Mouse (Mus musculus): ENCODE measurements around the gene Ifrd1.
"Not testable (repeated sequence)": the region's sequence is repeated elsewhere in the genome, so short reads cannot be mapped to it uniquely, and the experiment has no call there.

Gene Ifrd1

DNA sequence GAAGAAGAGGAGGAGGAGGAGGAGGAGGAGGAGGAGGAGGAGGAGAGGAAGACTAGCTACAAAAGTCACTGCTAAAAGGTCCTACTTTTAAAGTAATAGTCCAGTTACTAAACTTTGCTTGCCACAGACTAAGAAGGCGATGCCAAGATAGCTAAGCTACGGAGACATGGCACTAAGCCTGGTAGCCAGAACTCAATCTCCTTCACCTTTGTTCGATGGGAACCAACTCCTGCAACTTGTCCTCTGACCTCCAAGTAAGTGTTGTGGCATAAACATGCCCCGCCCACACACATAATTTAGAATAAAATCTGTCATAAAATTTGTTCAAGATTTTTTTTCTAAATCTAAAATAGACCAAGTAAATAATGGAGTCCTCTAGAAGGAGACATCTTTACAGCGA is 50.3 kb downstream of the Ifrd1 start:
- DNase-seq, result no peak

DNA sequence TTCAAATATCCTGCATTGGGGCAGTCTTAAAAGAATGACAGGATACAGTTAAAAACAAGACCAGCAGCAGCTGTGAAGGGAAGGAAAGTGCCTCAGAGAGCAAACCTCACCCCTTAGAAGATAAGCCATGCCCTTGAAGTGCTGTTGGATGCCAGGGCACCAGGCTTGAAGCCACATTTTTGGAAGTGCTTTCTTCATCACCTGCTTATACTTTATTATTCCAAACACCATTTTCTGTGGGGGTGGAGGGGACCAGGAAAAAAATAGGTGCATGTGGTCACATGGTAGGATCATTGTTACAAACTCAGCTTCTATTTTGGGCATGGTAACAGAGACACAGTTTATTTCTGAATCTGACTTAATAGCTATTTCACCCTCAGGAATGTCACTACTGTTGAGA is 50.8 kb downstream of the Ifrd1 start:
- no peak for DNase-seq

DNA sequence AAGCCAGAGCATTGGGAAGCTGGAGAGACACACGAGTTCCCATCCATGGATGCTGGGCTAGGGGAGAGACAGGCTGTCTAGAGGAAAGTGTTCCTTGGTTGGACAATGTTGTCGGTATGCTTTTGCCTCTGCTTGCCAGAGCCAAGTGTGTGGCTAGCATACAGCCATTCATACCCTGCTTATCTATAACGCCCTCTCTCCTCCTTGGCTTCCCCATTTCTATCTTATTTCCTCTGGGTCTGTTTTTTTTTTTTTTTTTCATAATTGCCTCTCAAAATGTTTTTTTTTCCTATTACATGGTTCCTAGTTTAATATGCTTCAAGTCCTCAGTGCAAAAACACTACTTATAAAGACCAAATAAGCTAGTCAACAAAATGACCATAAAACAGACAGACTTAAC is 62.8 kb downstream of the Ifrd1 start:
- DNase-seq, result no peak

DNA sequence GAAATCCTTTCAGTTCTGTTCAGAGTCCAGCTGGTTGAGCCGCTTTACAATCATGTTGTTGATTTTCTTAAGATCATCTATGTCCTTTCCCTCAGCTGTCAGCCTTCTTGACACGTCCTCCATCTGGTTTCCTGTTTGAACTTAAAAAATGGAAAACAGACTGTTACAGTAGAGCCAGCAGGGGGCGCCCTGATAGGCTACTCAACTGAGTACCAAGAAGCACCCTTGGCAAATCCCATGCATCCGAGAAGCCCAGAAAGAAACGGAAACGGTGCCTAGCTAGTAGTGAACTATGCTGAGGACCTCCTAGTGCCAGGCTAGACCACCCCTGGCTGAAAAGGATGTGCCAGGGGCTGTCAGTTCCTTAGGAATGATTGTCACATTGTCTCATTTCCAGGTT is 71.2 kb downstream of the Ifrd1 start:
- DNase-seq, result peak; percentile 33

DNA sequence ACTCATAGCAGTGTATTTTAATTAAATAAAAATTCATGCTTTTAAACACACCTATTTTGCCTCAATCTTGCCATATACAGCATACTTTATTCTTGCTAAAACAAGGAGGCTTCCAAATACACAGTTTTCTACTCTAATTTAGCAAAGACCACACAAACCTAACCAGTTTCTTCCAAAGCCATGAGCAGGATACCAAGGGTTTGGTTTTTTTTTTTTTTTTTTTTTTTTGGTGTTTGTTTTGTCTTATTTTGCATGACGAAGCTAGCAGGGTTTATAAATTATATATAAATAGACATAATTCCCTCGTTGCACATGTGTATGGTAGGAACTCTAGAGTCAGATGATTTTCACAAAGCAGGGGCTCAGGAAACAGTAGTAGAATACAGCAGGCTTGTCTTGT is 72.1 kb downstream of the Ifrd1 start:
- DNase-seq, result no peak

DNA sequence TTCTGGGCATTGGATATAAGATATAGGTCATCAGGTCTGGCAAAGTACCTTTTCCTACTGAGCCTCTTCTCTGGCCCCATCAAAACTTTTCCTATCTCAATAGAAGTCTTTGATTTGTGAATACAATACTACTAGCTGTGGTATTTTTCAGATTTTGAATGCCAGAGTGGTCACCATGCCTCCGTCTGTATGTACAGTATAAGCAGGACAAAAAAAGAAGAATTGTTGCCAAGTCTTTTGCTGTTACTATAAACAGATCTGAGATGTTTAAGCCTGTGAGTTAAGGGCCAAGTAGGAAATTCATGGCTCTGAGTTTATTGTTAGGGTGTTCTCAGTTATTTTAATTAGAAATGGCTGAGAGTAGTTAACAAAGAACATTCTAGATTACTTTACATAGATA is 73.1 kb downstream of the Ifrd1 start:
- DNase-seq, result not testable (repeated sequence)

DNA sequence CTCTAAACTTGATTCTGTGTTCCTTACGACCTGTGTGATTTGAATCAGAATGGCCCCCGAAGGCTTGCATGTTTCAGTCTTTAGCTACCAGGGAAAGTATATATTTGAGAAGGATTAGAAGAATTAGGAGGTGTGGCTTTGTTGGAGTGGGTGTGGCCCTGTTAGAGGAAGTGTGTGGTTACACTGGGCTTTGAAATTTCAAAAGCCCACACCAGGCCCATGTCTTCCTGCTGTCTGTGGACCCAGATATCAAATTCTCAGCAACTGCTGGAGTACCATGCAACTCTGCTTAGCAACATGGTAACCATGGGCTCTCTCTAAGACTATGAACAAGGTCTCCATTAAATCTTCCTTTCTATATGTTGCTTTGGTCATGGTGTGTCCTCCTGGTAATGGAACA is 76.7 kb downstream of the Ifrd1 start:
- no peak for DNase-seq

DNA sequence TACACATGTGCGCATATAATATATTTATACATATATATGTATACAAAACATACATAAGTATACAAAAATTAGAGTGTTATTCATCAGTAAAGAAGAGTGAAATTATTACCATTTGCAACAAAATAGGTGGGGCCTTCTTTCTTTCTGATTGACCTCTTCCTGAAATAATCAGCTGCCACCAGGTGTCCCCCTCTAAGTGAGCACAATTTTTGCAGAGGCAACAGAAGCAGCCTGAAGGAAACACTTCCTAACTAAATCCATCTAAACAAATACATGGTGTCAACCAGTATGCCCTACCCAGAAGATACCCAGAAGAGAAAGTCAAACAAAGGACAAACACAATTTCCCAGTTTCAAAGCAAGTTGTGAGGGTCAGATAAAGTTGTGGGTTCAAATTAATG is 78.6 kb downstream of the Ifrd1 start:
- DNase-seq, result no peak

DNA sequence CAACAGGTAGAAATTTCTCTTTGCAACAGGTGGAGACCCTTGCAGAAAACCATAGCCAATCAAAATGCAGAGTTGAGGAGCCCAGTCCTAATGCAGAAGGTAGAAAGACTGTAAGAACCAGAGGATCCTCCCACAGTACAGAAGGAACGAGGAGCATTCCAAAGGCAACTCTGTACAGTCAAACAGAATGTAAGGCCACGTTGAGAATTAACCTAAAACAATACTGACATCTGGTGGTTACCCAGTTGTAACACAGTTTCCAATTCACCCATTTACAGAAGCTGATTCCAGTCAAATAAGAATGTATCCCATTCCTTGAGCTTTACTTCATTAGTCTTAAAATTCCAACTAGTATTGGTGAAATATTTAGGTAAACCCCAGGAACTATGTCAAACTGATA is 83.7 kb downstream of the Ifrd1 start:
- DNase-seq, result peak; percentile 41

DNA sequence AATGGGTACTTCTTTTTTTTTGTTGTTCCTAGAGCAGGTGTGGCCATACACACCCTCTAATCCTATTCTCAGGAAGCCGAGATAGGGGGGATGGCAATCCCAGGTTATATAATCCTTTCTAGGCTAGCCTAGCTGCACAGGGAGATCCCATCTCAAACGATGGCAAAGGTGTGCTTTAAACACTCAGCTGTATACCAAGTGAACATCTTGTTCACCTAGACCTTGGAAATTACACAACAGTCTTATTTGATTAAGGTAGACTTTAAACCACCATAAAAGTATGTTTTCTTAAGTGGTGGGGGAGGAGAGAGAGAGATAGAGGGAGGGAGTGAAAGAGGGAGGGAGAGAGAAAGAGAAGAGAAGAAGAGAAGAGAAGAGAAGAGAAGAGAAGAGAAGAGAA is 87.5 kb downstream of the Ifrd1 start:
- DNase-seq, result no peak

DNA sequence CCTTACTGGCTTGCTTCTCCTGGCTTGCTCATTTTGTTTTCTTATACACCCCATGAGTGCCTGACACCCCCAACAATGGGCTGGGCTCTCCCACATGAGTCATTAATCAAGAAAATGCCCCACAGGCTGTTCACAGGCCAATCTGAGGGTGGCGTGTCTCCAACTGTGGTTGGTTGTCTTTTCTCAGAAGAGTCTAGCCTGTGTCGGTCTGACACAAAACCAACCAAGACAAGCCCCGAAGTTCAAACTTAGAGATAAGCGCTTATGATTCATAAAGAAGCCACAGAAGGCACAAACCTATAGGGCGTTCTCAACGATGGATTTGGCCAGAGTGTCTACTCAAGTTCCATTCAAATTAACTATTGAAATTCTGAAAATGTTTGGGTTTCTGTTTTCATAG is 94.1 kb downstream of the Ifrd1 start:
- no peak for DNase-seq

DNA sequence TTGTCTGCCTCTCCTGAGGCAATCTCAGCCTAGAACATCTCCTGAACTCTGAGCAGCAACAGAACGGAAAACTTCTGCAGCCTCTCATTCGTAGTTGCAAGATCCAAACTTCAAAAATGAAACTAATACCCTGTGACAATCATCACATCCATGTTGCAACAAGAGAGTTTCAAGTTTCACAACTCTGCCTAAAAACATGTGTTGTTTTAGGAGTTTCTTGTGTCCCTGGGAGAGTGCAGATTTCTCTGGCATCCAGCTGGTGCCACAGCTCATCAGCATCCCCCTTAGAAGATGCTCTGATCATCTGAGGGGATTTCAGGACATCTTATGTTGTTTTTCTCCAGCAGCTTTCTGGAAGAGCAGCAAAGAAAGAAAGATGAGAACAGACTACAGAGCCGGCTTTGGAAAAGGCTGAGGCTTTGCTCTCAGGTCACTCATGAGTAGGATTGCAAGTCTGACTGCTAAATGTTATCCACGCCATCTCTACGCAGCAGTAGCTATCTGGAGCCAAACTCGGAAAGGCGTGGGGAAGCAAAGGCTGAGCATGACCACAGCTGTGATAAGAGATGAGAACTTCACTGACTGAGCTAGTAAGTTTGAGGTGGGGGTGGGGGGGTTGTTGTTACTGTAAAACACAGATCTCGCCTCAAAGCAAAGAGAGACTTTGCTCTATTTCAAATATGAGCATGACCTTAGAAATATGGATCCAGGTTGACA is 95.8 kb downstream of the Ifrd1 start:
- no peak for DNase-seq
